Mouse (Mus musculus) heart, adult 2 months (tissue): ENCODE measurements around the gene Unc13d. TPM values are rescaled to one million over a fixed set of nuclear protein-coding genes. Genes with fewer than 3 reads are reported as not detected.

ENCODE experiments used
- DNase-seq, 2 experiments: peaks; one replicate each; pipeline ENCODE4 v3.0.0; 2021
- H3K27ac ChIP-seq: fragments of 200-600 bp; 2 replicates; pipeline ENCODE4 v1.8.1; 2022
- H3K27me3 ChIP-seq: fragments of 200-500 bp; 2 replicates; pipeline ENCODE4 v1.6.1; 2012; ENCODE audit warnings: mild to moderate bottlenecking, low read length, inconsistent platforms, mixed read lengths; ENCODE audit not compliant: control insufficient read depth, insufficient read depth
- H3K36me3 ChIP-seq: fragments of 200-500 bp; 2 replicates; pipeline ENCODE4 v1.6.1; 2012; ENCODE audit warnings: low read length, inconsistent platforms; ENCODE audit not compliant: control insufficient read depth, insufficient read depth
- H3K4me1 ChIP-seq: fragments of 200-500 bp; 2 replicates; pipeline ENCODE4 v1.6.1; 2011; ENCODE audit warnings: low read length; ENCODE audit not compliant: control insufficient read depth, insufficient read depth
- H3K4me3 ChIP-seq: fragments of 200-600 bp; 2 replicates; pipeline ENCODE4 v1.8.1; 2022
- H3K79me2 ChIP-seq: fragments of 200-500 bp; replicated peaks from 2 replicates; pipeline ENCODE4 v1.6.1; 2012; ENCODE audit warnings: mild to moderate bottlenecking, inconsistent platforms, low read length, moderate library complexity, mixed read lengths; ENCODE audit not compliant: control insufficient read depth, insufficient read depth
- H3K9ac ChIP-seq: fragments of 200-500 bp; 2 replicates; pipeline ENCODE4 v1.6.1; 2012; ENCODE audit warnings: low read depth, mild to moderate bottlenecking, control low read depth, inconsistent platforms, low read length, mixed read lengths
- CTCF ChIP-seq: fragments of 200-600 bp; IDR thresholded peaks from 2 replicates; pipeline ENCODE4 v1.8.1; 2022; ENCODE audit warnings: antibody characterized with exemption, mild to moderate bottlenecking, moderate library complexity
- EP300 ChIP-seq: fragments of 200-500 bp; IDR thresholded peaks from 2 replicates; pipeline ENCODE4 v1.6.1; 2011; ENCODE audit warnings: low read depth, low read length, control low read depth; ENCODE audit not compliant: insufficient read depth
- POLR2A ChIP-seq: fragments of 200-500 bp; IDR thresholded peaks from 2 replicates; pipeline ENCODE4 v1.6.1; 2011; ENCODE audit warnings: mild to moderate bottlenecking, low read depth, low read length, control low read depth; ENCODE audit not compliant: insufficient read depth
- WGBS: fragments of 180-500 bp; shearing (Covaris S2); methylation state at CpG from one replicate; pipeline ENCODE4 v1.1.7; 2018; 5-methylcytosine and 5-hydroxymethylcytosine counted together
- intact Hi-C: fragments of 180-260 bp; cut with DNase I; formaldehyde crosslinking; loops from one replicate; pipeline ENCODE4 v1.15.1; 2025
- polyA plus RNA-seq: library from polyadenylated mRNA; depleted of rRNA; stranded (reverse); fragments of >200 nt; gene quantifications from 2 replicates; pipeline ENCODE4 v1.2.3, GENCODE M21; 2012
- total RNA-seq, 2 experiments: library from RNA; stranded (reverse); gene quantifications; 2 replicates each; pipeline ENCODE4 v1.2.3; 2021

Unc13d gene
- total and polyA plus RNA-seq, 3 experiments, result 0.55 to 1.7 (median 1.5) TPM

GRCm38 (mm10) chr11:116091591-116091990 lies 13.8 kb upstream of the Unc13d start:
- H3K27ac ChIP-seq, result no peak overlapping the region
- H3K9ac ChIP-seq, result no peak overlapping the region
- DNase-seq, result no peak
- no peak overlapping the region for H3K4me3 ChIP-seq
- no peaks in the 10 kb centered on the region for H3K79me2 ChIP-seq
- WGBS, result 87% methylated on average over 6 of the region's 6 CpGs
- no peak for TF ChIP-seq EP300
- no peak for TF ChIP-seq POLR2A
- no peak for TF ChIP-seq CTCF
- H3K36me3 ChIP-seq, result peaks cover 2% of the 10 kb centered on the region; the same call in 1 of the 2 replicates
- no peaks in the 10 kb centered on the region for H3K27me3 ChIP-seq
- intact Hi-C loops, result no loop called here
- peaks cover 12% of the 10 kb centered on the region for H3K4me1 ChIP-seq

- H3K27me3 ChIP-seq, result no peaks in the 10 kb centered on the region
- H3K36me3 ChIP-seq, result peaks cover 2% of the 10 kb centered on the region; the same call in 1 of the 2 replicates
- peaks cover 11% of the 10 kb centered on the region for H3K4me1 ChIP-seq
- H3K27ac ChIP-seq, result no peak overlapping the region; the same call in 1 of the 2 replicates
- H3K9ac ChIP-seq, result no peak overlapping the region
- intact Hi-C loops, result no loop called here
- 89% methylated on average over 6 of the region's 6 CpGs for WGBS
- no peak for TF ChIP-seq CTCF
- no peak for TF ChIP-seq EP300
- TF ChIP-seq POLR2A, result no peak
- no peak for DNase-seq
- no peaks in the 10 kb centered on the region; the same call in 1 of the 2 replicates for H3K79me2 ChIP-seq
- no peak overlapping the region for H3K4me3 ChIP-seq
Measured at GRCm38 (mm10) chr11:116089545-116089944, 11.8 kb upstream of the Unc13d start.

- H3K4me3 ChIP-seq, result no peak overlapping the region
- peak overlapping the region; percentile 56 for H3K27ac ChIP-seq
- DNase-seq, result no peak
- H3K4me1 ChIP-seq, result peaks cover 7% of the 10 kb centered on the region
- intact Hi-C loops, result no loop called here
- peaks cover 2% of the 10 kb centered on the region; the same call in 1 of the 2 replicates for H3K36me3 ChIP-seq
- no peaks in the 10 kb centered on the region; the same call in 1 of the 2 replicates for H3K79me2 ChIP-seq
- TF ChIP-seq EP300 (no peak), CTCF (peak; percentile 66), POLR2A (0 out of 2 replicates have a peak, but pooled peaks have one; percentile 19)
- 38% methylated on average over 11 of the region's 11 CpGs for WGBS
- no peak overlapping the region for H3K9ac ChIP-seq
- H3K27me3 ChIP-seq, result no peaks in the 10 kb centered on the region
Measured at GRCm38 (mm10) chr11:116088741-116089394, 11.1 kb upstream of the Unc13d start.

- Histone ChIP-seq H3K79me2 (no peaks in the 10 kb centered on the region; the same call in 1 of the 2 replicates), H3K27ac (peak overlapping the region; percentile 88), H3K36me3 (no peaks in the 10 kb centered on the region; the same call in 1 of the 2 replicates), H3K4me3 (no peak overlapping the region), H3K9ac (no peak overlapping the region), H3K4me1 (peaks cover 5% of the 10 kb centered on the region), H3K27me3 (no peaks in the 10 kb centered on the region)
- 62% methylated on average over 8 of the region's 8 CpGs for WGBS
- intact Hi-C loops, result no loop called here
- no peak for DNase-seq
- TF ChIP-seq EP300 (no peak), CTCF (no peak), POLR2A (no peak)
Measured at GRCm38 (mm10) chr11:116088188-116088587, 10.4 kb upstream of the Unc13d start.

GRCm38 (mm10) chr11:116087194-116088130 lies 9.7 kb upstream of the Unc13d start:
- H3K27me3 ChIP-seq, result no peaks in the 10 kb centered on the region
- peaks cover 5% of the 10 kb centered on the region for H3K4me1 ChIP-seq
- H3K27ac ChIP-seq, result peak overlapping the region; percentile 88
- intact Hi-C loops, result loop anchor here (1.0 kb wide), 2 partner anchors 22 to 43 kb away; no protein-coding TSS in a partner anchor
- H3K4me3 ChIP-seq, result peak overlapping the region; percentile 57
- WGBS, result 2% methylated on average over 31 of the region's 31 CpGs
- TF ChIP-seq POLR2A, result peak; percentile 62
- peak; percentile 94 for TF ChIP-seq CTCF
- TF ChIP-seq EP300, result peak; percentile 93; the same call in 1 of the 2 replicates
- peak overlapping the region; percentile 75 for H3K9ac ChIP-seq
- H3K79me2 ChIP-seq, result no peaks in the 10 kb centered on the region; the same call in 1 of the 2 replicates
- H3K36me3 ChIP-seq, result no peaks in the 10 kb centered on the region; the same call in 1 of the 2 replicates
- DNase-seq, result peak; percentile 93 to 95
